Mouse (Mus musculus): ENCODE results near the gene Slc20a1.

The Slc20a1 gene

GRCm38 (mm10) chr2:129247707-129248121, 49.1 kb downstream of the Slc20a1 start:
- in situ Hi-C loops (cut with MseI, MboI) = no loop called here

DNA sequence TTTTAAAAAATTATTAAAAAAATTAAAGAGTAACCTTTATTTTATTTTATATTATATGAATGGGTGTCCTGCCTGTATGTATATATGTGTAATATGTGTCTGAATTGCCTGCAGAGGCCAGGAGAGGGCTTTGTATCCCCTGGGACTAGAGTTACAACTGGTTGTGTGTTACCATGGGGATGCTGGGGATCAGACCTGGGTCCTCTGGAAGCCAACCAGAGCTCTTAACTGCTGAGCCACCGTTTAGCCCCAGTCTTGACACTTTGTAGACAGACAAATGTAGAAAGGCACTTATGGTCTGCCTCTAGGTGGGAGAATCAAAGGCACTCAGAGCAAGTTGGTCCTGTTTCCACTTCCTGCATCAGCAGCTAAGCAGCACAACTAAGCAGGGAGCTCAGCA, 50.8 kb downstream of the Slc20a1 start:
- in situ Hi-C loops (cut with MseI, MboI) = no loop called here

DNA sequence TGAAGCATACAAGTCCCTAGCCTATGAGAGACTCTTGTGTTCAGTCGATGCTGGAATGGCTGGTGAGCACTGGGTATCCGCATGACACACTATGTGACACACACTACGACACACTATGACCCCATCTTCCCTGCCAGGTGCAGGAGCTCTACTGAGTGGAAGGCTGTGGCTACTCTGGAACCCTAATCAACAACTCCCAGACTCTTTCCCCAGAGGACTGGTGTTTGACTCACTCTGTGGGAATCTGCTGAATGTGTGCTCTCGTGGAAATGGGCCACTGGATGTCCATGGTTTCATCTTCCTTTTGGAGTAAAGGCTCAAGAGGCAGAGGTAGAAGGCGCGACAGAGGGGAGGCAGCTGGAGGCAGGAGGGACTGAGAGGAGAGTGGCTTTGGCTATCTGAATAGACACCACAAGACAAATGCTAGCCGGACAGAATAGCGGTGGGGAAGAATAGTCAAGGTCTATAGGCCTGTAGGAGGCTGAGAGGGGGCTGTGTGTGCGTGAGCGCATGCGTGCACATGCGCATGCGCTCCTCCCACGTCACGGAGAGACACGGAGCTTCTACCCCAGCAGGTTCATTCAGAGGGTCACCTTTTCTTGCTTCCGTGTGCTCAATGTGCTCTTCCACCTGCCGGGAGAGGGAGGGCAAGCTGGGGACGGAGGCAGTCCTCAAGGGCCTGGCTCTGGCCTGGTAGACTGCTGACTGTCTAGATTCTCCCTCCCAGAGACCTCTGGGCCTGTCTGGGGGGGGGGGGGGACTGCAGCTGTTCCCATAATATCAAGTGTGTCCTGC, 54.5 kb downstream of the Slc20a1 start:
- in situ Hi-C loops (cut with MseI, MboI) = no loop called here

DNA sequence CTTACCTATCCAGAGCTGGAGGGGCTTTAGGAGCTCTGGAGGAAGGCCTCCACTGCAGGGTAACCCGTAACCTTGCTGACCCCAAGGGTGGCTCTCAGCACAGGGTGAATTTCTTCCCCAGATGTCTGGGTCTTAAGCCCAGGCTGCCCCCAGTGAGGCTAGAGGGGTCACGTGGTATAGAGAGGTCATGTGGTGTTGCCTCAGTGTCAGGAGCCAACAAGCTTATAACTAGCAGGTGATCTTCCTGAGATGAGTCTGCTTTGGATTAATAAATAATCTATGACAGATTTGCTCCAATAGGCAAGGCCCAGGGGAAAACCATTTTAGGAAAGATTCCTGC, 55.0 kb downstream of the Slc20a1 start:
- in situ Hi-C loops (cut with MseI, MboI) = no loop called here

GRCm38 (mm10) chr2:129254076-129254475, 55.5 kb downstream of the Slc20a1 start:
- in situ Hi-C loops (cut with MseI, MboI) = no loop called here

- in situ Hi-C loops (cut with MseI, MboI) = loop anchor here in 1 of 2 experiments (5.0 kb wide), 1 partner anchor 79 kb away; no protein-coding TSS in a partner anchor
Observed at GRCm38 (mm10) chr2:129256006-129256405, 57.4 kb downstream of the Slc20a1 start.

DNA sequence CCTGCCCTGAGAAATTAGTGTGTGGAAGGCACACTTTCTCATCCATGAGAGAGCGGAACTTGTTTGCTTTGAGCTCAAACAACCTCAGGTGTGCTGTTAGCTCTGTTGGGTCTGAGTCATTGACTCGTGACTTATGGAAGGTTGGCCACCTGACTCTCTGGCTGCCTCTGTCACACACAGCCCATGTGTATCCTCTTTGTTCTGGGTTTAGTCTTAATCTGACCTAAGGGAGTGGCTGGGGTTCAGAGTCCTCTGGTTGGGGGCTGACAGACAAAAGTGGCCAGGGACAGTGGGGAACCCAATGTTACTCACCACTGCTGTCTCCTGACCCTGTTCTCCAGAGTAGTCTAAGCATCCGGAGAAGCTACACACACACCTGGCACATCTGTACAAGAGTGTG, 59.5 kb downstream of the Slc20a1 start:
- in situ Hi-C loops (cut with MseI, MboI) = loop anchor here in 1 of 2 experiments (5.0 kb wide), 1 partner anchor 81 kb away; no protein-coding TSS in a partner anchor

DNA sequence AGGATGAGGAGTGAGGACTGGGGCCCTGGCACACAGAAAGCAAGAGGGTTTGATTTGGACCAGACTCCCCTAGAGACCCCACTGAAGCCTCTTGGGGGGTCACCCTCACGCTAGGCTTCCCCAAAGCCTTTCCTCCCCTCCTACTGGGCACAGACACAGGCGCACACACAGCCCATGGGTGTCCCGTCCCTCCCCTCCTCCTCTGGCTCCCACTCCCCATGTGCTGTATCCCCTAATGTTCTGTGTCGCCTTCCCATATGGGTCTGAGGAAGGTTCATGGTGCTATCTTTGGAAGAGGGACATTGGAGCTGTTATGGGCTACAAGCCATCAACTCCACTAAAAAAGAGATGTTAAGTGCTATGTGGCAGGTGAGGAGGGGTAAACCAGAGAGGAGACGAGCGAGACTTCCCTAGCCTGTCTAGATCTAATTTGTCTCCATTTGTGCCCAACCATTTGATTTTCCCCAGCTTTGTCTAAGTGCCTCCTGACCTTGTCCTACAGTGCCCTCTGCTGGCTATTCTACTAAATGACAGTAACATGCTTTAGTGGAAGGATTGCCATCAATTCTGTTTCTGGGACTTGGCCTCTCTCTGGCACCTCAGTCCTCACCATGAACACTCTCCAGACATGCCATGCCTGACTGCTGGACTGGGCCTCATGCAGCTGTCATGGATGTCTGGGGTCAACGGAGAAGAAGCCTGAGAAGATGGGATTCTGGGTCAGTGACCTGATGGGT, 60.1 kb downstream of the Slc20a1 start:
- in situ Hi-C loops (cut with MseI, MboI) = loop anchor here in 1 of 2 experiments (5.0 kb wide), 1 partner anchor 81 kb away; no protein-coding TSS in a partner anchor

GRCm38 (mm10) chr2:129260646-129261045, 62.1 kb downstream of the Slc20a1 start:
- in situ Hi-C loops (cut with MseI, MboI) = no loop called here
